Mouse (Mus musculus): ENCODE data around the gene Larp4.
"Not testable (repeated sequence)": the region's sequence is repeated elsewhere in the genome, so short reads cannot be mapped to it uniquely, and the experiment has no call there.

Gene Larp4

DNA sequence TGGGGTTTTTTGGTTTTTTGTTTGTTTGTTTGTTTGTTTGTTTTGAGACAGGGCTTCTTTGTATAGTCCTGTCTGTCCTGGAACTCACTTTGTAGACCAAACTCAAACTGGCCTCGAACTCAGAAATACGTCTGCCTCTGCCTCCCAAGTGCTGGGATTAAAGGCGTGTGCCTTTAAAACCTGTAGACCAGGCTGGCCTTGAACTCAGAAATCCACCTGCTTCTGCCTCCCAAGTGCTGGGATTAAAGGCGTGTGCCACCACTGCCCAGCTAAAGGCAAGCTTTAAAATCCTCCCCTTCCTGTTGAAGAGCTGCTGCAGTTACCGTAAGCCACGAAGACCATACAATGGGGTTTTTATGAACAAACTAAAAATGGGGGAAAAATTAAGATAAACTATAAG lies at the start of gene Larp4:
TSS of gene Larp4 (plus strand) at position 301 of the 400 bp plus-strand sequence.
- not testable (repeated sequence) for DNase-seq (ENCODE audit: low read depth, low spot score)

DNA sequence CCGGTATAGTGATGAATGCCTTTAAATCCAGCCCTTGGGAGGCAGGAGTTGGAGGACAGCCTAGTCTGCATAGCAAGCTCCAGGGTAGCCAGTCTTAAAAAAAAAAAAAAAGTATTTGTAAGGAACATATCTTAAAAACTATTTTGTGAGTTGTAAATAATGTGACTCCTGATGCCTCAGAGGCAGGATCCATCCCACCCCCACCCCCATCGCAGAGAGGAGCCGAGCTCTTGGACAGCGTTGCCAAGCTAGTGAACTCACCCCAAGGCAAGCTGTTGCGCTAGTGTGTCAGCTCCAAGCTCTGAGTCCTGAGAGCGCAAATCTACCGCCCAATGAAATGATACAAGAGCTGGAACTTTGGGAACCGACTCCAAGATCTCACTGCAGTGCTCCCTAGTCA lies 38.6 kb upstream of the Larp4 start:
- DNase-seq (ENCODE audit: low read depth, low spot score), result peak; percentile 27

GRCm38 (mm10) chr15:99934501-99934900 lies 35.4 kb upstream of the Larp4 start:
- peak; percentile 67 for DNase-seq (ENCODE audit: low read depth, low spot score)

GRCm38 (mm10) chr15:99936659-99937058 lies 33.2 kb upstream of the Larp4 start:
- DNase-seq (ENCODE audit: low read depth, low spot score), result no peak

- no peak for DNase-seq (ENCODE audit: low read depth, low spot score)
These were observed 32.0 kb upstream of the Larp4 start for GRCm38 (mm10) chr15:99937841-99938240.

DNA sequence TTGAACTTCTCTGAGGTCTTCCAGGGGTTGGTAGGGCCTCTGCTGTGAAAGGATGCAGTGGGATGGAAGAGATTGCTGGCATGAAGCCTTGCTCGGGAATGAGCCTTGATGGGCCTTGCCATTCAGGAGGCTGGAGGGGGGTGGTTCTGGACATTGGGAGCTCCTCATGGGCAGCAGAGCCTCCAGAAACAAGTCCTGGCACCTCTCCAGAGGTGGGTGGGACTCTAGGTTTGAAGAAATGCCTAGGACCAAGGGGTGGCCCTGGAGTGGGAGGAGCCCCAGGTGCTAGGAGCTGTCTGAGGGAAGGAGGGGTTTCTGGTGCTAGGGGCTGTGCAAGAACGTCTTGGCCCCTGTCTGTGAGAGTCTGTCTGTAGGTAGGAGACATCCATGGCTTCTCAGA lies 29.4 kb upstream of the Larp4 start:
- peak; percentile 50 for DNase-seq (ENCODE audit: low read depth, low spot score)

- peak; percentile 47 for DNase-seq (ENCODE audit: low read depth, low spot score)
These were observed 28.8 kb upstream of the Larp4 start for GRCm38 (mm10) chr15:99940970-99941630.

DNA sequence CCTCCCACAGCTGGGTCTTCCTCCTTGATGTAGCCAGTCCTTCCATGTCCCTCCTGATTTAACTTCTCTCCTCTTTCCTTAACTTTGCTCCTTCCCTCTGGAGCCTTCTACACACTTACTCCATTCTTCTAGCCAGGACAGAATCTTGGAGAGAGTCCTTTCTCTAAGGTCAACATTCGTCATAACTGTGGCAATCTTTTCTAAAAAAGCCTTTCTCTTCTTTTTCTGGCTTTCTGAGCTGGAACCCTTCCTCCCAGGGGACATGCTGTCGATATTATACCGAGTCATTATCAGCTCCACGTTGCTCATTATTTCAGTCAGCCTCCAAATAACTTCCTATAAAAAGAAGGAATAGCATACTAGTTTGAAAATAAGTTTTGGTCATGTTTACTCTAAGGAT lies 14.5 kb upstream of the Larp4 start:
- DNase-seq (ENCODE audit: low read depth, low spot score), result no peak

DNA sequence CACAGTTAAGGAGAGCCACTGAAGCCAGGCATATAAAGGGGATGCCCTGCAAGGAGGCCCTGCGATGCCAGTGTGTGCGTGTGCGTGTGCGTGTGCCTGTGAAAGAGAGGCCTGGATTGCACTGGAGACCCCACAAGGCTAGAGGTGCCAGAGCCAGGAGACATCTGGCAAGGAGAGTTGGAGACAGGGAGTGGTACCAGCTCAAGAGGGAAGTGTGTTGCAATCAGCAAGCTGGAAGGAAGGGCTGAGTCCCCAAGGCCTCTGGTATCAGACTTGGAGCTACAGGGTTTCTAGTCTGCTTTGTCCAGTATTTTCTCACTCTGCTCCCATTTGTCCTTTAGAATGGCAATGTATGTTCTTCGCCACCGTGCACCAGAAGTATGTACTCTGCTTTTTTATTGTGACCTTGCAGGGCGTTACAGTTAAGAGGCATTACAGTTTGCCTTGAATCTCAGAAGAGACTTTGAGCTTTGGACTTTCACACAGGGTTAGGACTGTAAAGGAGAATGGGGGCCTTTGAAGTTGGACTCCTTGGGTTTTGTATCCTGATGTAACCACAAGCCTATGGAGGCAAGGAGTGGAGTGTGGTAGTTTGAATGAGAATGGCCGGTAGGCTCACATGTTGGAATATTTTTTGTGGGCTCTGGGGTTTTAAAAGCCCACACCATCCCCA lies 4.6 kb upstream of the Larp4 start:
- DNase-seq (ENCODE audit: low read depth, low spot score), result no peak

DNA sequence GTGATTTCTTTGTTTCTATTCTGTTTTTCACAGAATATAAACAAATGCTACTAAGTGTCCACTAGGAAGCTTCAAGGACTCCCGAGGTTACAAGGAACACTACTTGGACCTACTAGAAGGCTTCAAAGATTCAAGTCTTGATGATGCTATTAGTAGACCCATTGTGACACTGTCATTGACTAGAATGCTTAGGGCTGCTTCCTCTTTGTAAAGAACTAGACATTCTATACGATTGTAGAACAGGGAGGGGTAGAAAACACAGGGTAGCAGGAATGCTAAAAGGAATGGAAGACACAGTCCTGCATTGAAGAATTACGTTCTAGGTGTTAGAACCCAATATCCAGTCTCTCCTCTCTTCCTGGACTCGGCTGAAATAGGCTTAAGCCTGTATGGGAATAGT lies 2.9 kb upstream of the Larp4 start, which contains the start of gene Fam186a:
TSS of gene Fam186a (minus strand) at position 101 of the 400 bp plus-strand sequence.
- DNase-seq (ENCODE audit: low read depth, low spot score), result no peak

DNA sequence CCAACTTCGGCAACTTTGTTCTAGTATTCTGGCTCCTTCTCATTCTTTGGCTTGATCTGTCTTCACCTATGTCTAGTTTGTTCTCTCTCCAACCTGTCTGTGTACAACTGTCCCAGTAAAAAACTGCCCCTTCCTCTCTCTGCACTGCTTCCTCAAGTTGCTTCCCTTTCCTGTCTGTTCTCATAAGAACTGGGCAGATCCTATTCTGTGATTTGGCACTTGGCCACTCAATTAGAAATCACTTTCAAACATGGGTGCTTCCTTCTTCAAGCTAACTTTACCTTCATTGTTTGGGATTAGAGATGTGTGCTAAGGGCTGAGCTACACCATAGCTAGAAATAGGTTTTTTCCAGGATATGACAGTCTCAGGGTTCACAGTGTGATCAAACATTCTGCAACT lies 741 bp downstream of the Larp4 start:
- no peak for DNase-seq (ENCODE audit: low read depth, low spot score)

- DNase-seq (ENCODE audit: low read depth, low spot score), result peak; percentile 96
These were observed 2.6 kb downstream of the Larp4 start for GRCm38 (mm10) chr15:99972361-99972988.

- DNase-seq (ENCODE audit: low read depth, low spot score), result peak; percentile 91
These were observed 3.4 kb downstream of the Larp4 start for GRCm38 (mm10) chr15:99972989-99973911.

DNA sequence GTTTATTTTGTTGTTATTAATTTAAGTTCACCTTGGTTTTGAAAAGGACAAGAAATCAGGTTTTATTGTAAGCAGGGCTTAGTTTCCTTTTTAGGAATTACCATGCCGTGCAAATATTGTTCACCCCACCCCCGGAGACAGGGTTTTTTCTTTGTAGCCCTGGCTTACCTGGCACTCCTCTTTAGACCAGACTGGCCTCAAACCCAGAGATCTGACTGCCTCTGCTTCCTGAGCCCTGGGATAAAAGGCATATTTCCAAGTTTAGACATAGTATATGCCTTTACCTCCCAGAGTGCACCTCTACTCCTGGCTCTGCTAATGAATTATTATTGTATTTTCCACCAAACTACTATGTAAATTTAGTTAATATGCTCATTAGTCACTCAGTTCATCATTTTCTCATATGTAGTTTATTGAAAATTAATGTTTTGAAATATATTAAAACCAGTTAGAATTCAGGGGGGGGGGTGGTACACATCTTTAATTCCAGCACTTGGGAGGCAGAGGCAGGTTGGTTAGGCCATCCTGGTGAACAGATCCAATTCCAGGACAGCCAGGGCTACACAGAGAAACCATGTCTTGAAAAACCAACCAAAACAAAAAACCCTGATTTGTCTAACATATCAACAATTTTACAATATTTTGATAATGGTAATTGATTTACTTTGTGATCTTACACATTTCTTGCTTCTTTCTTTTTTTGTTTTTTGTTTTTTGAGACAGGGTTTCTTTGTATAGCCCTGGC lies 4.8 kb downstream of the Larp4 start:
- DNase-seq (ENCODE audit: low read depth, low spot score), result no peak

- DNase-seq (ENCODE audit: low read depth, low spot score), result not testable (repeated sequence)
These were observed 6.3 kb downstream of the Larp4 start for GRCm38 (mm10) chr15:99976121-99976520.

GRCm38 (mm10) chr15:99979266-99979665 lies 9.4 kb downstream of the Larp4 start:
- DNase-seq (ENCODE audit: low read depth, low spot score), result no peak

- no peak for DNase-seq (ENCODE audit: low read depth, low spot score)
These were observed 9.8 kb downstream of the Larp4 start for GRCm38 (mm10) chr15:99979715-99980114.

DNA sequence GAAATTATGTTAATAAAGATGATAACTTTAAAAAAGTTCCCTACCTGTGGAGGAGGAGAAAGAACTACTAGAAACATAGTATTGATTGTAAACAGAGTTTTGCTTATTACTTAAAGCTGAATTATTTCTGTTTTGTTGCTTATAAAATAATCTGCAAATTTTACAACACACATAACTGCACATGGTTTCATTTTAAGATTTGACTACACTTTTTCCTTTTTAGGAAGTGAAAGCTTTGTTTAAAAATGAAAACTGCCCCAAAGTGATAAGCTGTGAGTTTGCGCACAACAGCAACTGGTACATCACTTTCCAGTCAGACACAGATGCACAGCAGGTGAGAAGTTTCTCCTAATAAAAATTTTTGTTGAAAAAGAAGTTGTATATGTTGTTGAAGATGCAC lies 23.2 kb downstream of the Larp4 start:
- DNase-seq (ENCODE audit: low read depth, low spot score), result no peak

DNA sequence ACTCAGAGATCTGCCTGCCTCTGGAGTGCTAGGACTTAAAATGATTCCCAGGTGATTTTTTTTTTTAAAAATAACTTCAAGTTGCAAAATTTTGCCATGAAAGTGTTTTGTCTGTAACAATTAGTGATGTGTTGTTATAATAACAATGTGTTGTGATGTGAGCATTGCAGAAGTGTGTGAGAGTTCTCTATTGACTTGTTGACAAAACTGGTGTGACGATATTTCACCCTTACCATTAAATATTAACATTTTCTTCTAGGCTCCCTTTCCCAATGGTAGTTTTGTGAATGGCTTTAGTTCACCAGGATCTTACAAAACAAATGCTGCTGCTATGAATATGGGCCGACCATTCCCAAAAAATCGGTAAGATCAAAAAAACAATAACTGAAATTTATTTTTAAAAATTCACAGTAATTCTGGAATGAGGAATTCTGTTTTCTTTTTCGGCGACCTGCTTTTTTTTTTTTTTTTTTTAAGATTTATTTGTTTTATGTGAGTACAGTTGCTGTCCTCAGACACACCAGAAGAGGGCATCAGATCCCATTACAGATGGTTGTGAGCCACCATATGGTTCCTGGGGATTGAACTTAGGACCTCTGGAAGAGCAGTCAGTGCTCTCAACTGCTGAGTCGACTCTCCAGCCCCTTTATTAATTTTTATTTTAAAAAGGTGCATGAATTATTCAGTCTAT lies 27.4 kb downstream of the Larp4 start:
- no peak for DNase-seq (ENCODE audit: low read depth, low spot score)

DNA sequence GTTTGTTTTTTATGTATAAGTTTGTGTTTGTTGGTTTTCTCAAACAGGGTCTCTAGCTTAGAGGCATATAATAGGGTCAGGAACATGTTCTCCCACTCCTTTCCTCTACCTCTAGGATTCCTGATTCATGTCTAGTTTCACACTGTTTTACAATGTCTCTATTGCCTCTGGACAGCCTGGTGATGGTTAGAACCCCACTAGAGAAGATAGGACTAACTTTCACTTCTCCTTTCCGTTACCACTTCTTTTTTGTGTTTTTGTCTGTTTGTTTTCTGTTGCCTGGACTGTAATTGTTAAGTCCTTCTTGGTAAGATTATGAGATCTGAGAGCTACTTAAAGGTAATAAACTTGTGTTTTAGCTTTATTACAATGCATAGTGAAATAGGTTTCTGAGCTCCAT lies 29.5 kb downstream of the Larp4 start:
- DNase-seq (ENCODE audit: low read depth, low spot score), result no peak

Measured in R1 (cell line).